Mouse (Mus musculus) E14TG2a.4 (cell line): ENCODE measurements around the gene Prnd.

Experiments used
- CTCF ChIP-seq: conservative IDR thresholded peaks from 2 replicates; pipeline ENCODE4 v1.5.1; 2014; ENCODE audit warnings: low read length
- POU5F1 ChIP-seq: IDR thresholded peaks from 2 replicates; pipeline ENCODE4 v1.6.1; 2014; ENCODE audit warnings: low read length, borderline replicate concordance

DNA sequence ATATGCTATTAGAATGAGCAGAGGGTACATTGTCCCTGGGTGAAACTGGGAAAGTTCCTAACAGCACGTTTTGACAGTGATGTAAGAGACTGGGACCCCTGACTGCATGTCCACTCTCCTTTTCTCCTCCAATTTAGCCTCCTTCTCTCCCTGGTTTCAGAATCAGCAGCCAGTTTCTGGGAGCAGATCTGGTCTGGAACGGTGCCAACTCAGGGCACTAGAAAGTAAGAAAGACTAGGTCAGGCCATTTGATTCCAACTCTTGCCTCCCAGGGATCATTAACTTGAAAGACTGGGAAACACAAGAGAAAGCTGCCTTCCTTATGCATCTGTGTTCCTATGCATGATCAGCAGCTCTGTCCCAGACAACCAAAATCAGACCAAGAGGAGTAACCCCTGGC is 1.8 kb downstream of the Prnd start:
- TF ChIP-seq CTCF (no peak), POU5F1 (no peak)
